Mouse (Mus musculus): ENCODE data around the gene Gm10401.
A peak's percentile ranks its signal among the peaks of the same experiment; 100 is the strongest.

- TF ChIP-seq CTCF (IDR thresholded peaks at IDR 0.05; ENCODE audit: control insufficient read depth, insufficient read depth, insufficient replicate concordance, low read depth, low read length) (peak; percentile 81; the same call in 1 of the 2 replicates), POLR2A (IDR thresholded peaks at IDR 0.05; ENCODE audit: control insufficient read depth, low read depth, low read length) (peak; percentile 22; the same call in 1 of the 2 replicates)
These were observed 27.2 kb upstream of the Gm10401 start for GRCm38 (mm10) chr5:115125211-115125871.

Data from testis, adult 2 months (tissue).